Mouse (Mus musculus) brown adipose tissue, adult 24 weeks (tissue): Measurements from ENCODE around the gene Resf1. TPM values are rescaled to one million over a fixed set of nuclear protein-coding genes. Genes with fewer than 3 reads are reported as not detected.
"Not testable (repeated sequence)": the region's sequence is repeated elsewhere in the genome, so short reads cannot be mapped to it uniquely, and the experiment has no call there.

Experiments used
- H3K27ac ChIP-seq: fragments of 200-500 bp; replicated peaks from 2 replicates; pipeline ENCODE4 v1.5.1; 2012; ENCODE audit warnings: low read depth, mild to moderate bottlenecking, low read length
- H3K4me1 ChIP-seq: fragments of 200-500 bp; 2 replicates; pipeline ENCODE4 v1.6.1; 2012; ENCODE audit warnings: low read length, mixed read lengths; ENCODE audit not compliant: control insufficient read depth, insufficient read depth, insufficient read length
- H3K4me3 ChIP-seq: fragments of 200-500 bp; 2 replicates; pipeline ENCODE4 v1.5.1; 2012; ENCODE audit warnings: low read depth, mild to moderate bottlenecking, low read length, moderate library complexity; ENCODE audit not compliant: insufficient read depth
- polyA plus RNA-seq: library from polyadenylated mRNA; stranded (reverse); fragments of >200 nt; gene quantifications from 2 replicates; pipeline ENCODE4 v1.2.4, GENCODE M21; 2012; ENCODE audit not compliant: missing spikeins, insufficient read depth, insufficient read length

The Resf1 gene
- polyA plus RNA-seq, 1 experiment: 15.5 TPM

GRCm38 (mm10) chr6:149323523-149324241 is 14.5 kb downstream of the Resf1 start:
- Histone ChIP-seq H3K27ac (no peak overlapping the region), H3K4me1 (no peaks in the 10 kb centered on the region), H3K4me3 (no peak overlapping the region)

- H3K27ac ChIP-seq: no peak overlapping the region
These were observed 15.0 kb downstream of the Resf1 start for GRCm38 (mm10) chr6:149324242-149324633.

GRCm38 (mm10) chr6:149329071-149329470 is 19.9 kb downstream of the Resf1 start:
- Histone ChIP-seq H3K4me3 (no peak overlapping the region), H3K4me1 (no peaks in the 10 kb centered on the region), H3K27ac (no peak overlapping the region)

More at GRCm38 (mm10) chr6:149324242-149324633, 15.0 kb downstream of the Resf1 start:
- no peaks in the 10 kb centered on the region for H3K4me1 ChIP-seq
- H3K4me3 ChIP-seq: no peak overlapping the region

GRCm38 (mm10) chr6:149330332-149330731 is 21.1 kb downstream of the Resf1 start:
- Histone ChIP-seq H3K27ac (no peak overlapping the region), H3K4me1 (no peaks in the 10 kb centered on the region), H3K4me3 (no peak overlapping the region)

GRCm38 (mm10) chr6:149333036-149333435 is 23.8 kb downstream of the Resf1 start:
- H3K4me3 ChIP-seq: no peak overlapping the region
- H3K4me1 ChIP-seq: no peaks in the 10 kb centered on the region
- no peak overlapping the region for H3K27ac ChIP-seq

GRCm38 (mm10) chr6:149337990-149338389 is 28.8 kb downstream of the Resf1 start:
- H3K4me1 ChIP-seq: no peaks in the 10 kb centered on the region
- H3K4me3 ChIP-seq: no peak overlapping the region
- H3K27ac ChIP-seq: no peak overlapping the region

GRCm38 (mm10) chr6:149338622-149339021 is 29.4 kb downstream of the Resf1 start:
- Histone ChIP-seq H3K4me3 (no peak overlapping the region), H3K4me1 (no peaks in the 10 kb centered on the region), H3K27ac (no peak overlapping the region)

GRCm38 (mm10) chr6:149343802-149344201 is 34.6 kb downstream of the Resf1 start:
- no peak overlapping the region for H3K27ac ChIP-seq
- no peak overlapping the region for H3K4me3 ChIP-seq
- H3K4me1 ChIP-seq: no peaks in the 10 kb centered on the region

GRCm38 (mm10) chr6:149344372-149344771 is 35.2 kb downstream of the Resf1 start:
- Histone ChIP-seq H3K27ac (no peak overlapping the region), H3K4me3 (no peak overlapping the region)

GRCm38 (mm10) chr6:149348211-149348610 is 39.0 kb downstream of the Resf1 start:
- H3K4me1 ChIP-seq, H3K4me3 ChIP-seq, H3K27ac ChIP-seq: not testable (repeated sequence)

More at GRCm38 (mm10) chr6:149344372-149344771, 35.2 kb downstream of the Resf1 start:
- H3K4me1 ChIP-seq: no peaks in the 10 kb centered on the region

- H3K27ac ChIP-seq: no peak overlapping the region
- no peak overlapping the region for H3K4me3 ChIP-seq
- no peaks in the 10 kb centered on the region for H3K4me1 ChIP-seq
These were observed 45.7 kb downstream of the Resf1 start for GRCm38 (mm10) chr6:149354826-149355495.

- not testable (repeated sequence) for H3K27ac ChIP-seq, H3K4me1 ChIP-seq, H3K4me3 ChIP-seq
These were observed 46.6 kb downstream of the Resf1 start for GRCm38 (mm10) chr6:149355799-149356198.

- H3K27ac ChIP-seq: no peak overlapping the region; the same call in 1 of the 2 replicates
- H3K4me3 ChIP-seq: no peak overlapping the region
- H3K4me1 ChIP-seq: no peaks in the 10 kb centered on the region
These were observed 47.9 kb downstream of the Resf1 start for GRCm38 (mm10) chr6:149357155-149357554.

GRCm38 (mm10) chr6:149362533-149362932 is 53.3 kb downstream of the Resf1 start:
- not testable (repeated sequence) for H3K4me3 ChIP-seq, H3K4me1 ChIP-seq, H3K27ac ChIP-seq

- H3K4me3 ChIP-seq, H3K27ac ChIP-seq, H3K4me1 ChIP-seq: not testable (repeated sequence)
These were observed 56.8 kb downstream of the Resf1 start for GRCm38 (mm10) chr6:149365975-149366374.

GRCm38 (mm10) chr6:149366403-149366802 is 57.2 kb downstream of the Resf1 start:
- Histone ChIP-seq H3K27ac (no peak overlapping the region), H3K4me1 (no peaks in the 10 kb centered on the region), H3K4me3 (no peak overlapping the region)
